Comparison of ENCODE assay signal across 9 mouse cellular contexts in genomic region chr19:29334068-29334745, GRCm38 (mm10). TPM values are rescaled to one million over a fixed set of nuclear protein-coding genes. Genes with fewer than 3 reads are reported as not detected.
DNase-seq lines count a peak whose midpoint lies in the region; ATAC-seq and TF ChIP-seq lines count a peak whose summit lies in the region.
"Had no signal": no experiment of that assay in that cellular context is flagged by ENCODE, and none has a peak within 500 bp of the region (broad histone marks: within the 10 kb centered on the region; RNA-seq: fewer than 3 reads in every experiment).

TSS of gene Rln1 (minus strand) at chr19:29334670.

- no peaks in the 10 kb centered on the region for H3K36me3 ChIP-seq in testis, adult 2 months (ENCODE audit: control insufficient read depth, insufficient read depth, low read length)
- H3K36me3 ChIP-seq in heart, embryonic 10.5 days: no peaks in the 10 kb centered on the region
- H3K36me3 ChIP-seq in kidney, embryonic 14.5 days (ENCODE audit: control insufficient read depth, insufficient read depth, low read length): no peaks in the 10 kb centered on the region
- H3K36me3 ChIP-seq in midbrain, embryonic 11.5 days (ENCODE audit: control insufficient read depth, insufficient read depth, low read length): no peaks in the 10 kb centered on the region
- no peaks in the 10 kb centered on the region for H3K36me3 ChIP-seq in stomach, postnatal 0 days (ENCODE audit: control insufficient read depth, insufficient read depth, low read length)

- no peaks in the 10 kb centered on the region for H3K9me3 ChIP-seq in heart, embryonic 10.5 days
- H3K9me3 ChIP-seq in kidney, embryonic 14.5 days (ENCODE audit: control insufficient read depth, low read length): no peaks in the 10 kb centered on the region
- no peaks in the 10 kb centered on the region for H3K9me3 ChIP-seq in midbrain, embryonic 11.5 days (ENCODE audit: control insufficient read depth, low read length)
- H3K9me3 ChIP-seq in stomach, postnatal 0 days (ENCODE audit: control insufficient read depth, low read length): no peaks in the 10 kb centered on the region

- no peaks in the 10 kb centered on the region for H3K27me3 ChIP-seq in testis, adult 2 months (ENCODE audit: control insufficient read depth, insufficient read depth, low read length)
- H3K27me3 ChIP-seq in heart, embryonic 10.5 days (ENCODE audit: insufficient read depth, poor library complexity, severe bottlenecking): peaks cover 3% of the 10 kb centered on the region; the same call in 1 of the 2 replicates
- no peaks in the 10 kb centered on the region for H3K27me3 ChIP-seq in kidney, embryonic 14.5 days (ENCODE audit: control insufficient read depth, insufficient read depth, low read length)
- H3K27me3 ChIP-seq in midbrain, embryonic 11.5 days (ENCODE audit: control insufficient read depth, insufficient read depth, low read length): no peaks in the 10 kb centered on the region
- no peaks in the 10 kb centered on the region for H3K27me3 ChIP-seq in stomach, postnatal 0 days (ENCODE audit: control insufficient read depth, insufficient read depth, low read length)

- 3% methylated on average over 23 of the region's 23 CpGs for WGBS in heart, embryonic 10.5 days
- WGBS in kidney, embryonic 14.5 days: 2% methylated on average over 23 of the region's 23 CpGs
- WGBS in midbrain, embryonic 11.5 days: 3% methylated on average over 23 of the region's 23 CpGs
- 3% methylated on average over 23 of the region's 23 CpGs for WGBS in stomach, postnatal 0 days

- H3K4me1 ChIP-seq in testis, adult 2 months (ENCODE audit: control insufficient read depth, insufficient read depth, low read length): peaks cover 3% of the 10 kb centered on the region; the same call in 1 of the 2 replicates
- peaks cover 8% of the 10 kb centered on the region for H3K4me1 ChIP-seq in heart, embryonic 10.5 days
- no peaks in the 10 kb centered on the region for H3K4me1 ChIP-seq in kidney, embryonic 14.5 days (ENCODE audit: control insufficient read depth, insufficient read depth, low read length)
- H3K4me1 ChIP-seq in midbrain, embryonic 11.5 days (ENCODE audit: control insufficient read depth, insufficient read depth, low read length): peaks cover 3% of the 10 kb centered on the region
- H3K4me1 ChIP-seq in stomach, postnatal 0 days (replicated peaks; ENCODE audit: control insufficient read depth, insufficient read depth): no peaks in the 10 kb centered on the region

- TF ChIP-seq CTCF in testis, adult 2 months (IDR thresholded peaks at IDR 0.05; ENCODE audit: control insufficient read depth, insufficient read depth, insufficient replicate concordance, low read depth, low read length): no peak
- no peak for TF ChIP-seq CTCF in stomach, postnatal 0 days (IDR thresholded peaks at IDR 0.05; ENCODE audit: low read depth)

- H3K9ac ChIP-seq in kidney, embryonic 14.5 days (ENCODE audit: low read depth, low read length): peak within 1 kb of the TSS; percentile 54
- H3K9ac ChIP-seq in midbrain, embryonic 11.5 days (ENCODE audit: low read length): peak within 1 kb of the TSS; percentile 72
- peak within 1 kb of the TSS; percentile 41 for H3K9ac ChIP-seq in stomach, postnatal 0 days (ENCODE audit: low read length)

- TF ChIP-seq EP300 in stomach, postnatal 0 days (optimal IDR thresholded peaks at IDR 0.05): no peak

- DNase-seq in testis, postnatal 14 days (ENCODE audit: low spot score): no peak
- DNase-seq in cerebellum, postnatal 14 days: peak; percentile 67 to 75
- DNase-seq in heart, embryonic 10.5 days (ENCODE audit: low spot score): peak; percentile 86
- DNase-seq in midbrain, embryonic 11.5 days (ENCODE audit: low spot score, missing footprints): peak; percentile 94
- DNase-seq in stomach, postnatal 0 days (ENCODE audit: low spot score): peak; percentile 55
- no peak for DNase-seq in B cell, adult 2 months

- no peak within 1 kb of the TSS for H3K27ac ChIP-seq in testis, adult 2 months (ENCODE audit: control insufficient read depth, insufficient read depth, low read depth, low read length)
- peak within 1 kb of the TSS; percentile 73 for H3K27ac ChIP-seq in heart, embryonic 10.5 days
- H3K27ac ChIP-seq in kidney, embryonic 14.5 days (ENCODE audit: low read depth, low read length): no peak within 1 kb of the TSS
- no peak within 1 kb of the TSS for H3K27ac ChIP-seq in midbrain, embryonic 11.5 days (ENCODE audit: low read depth, low read length)
- H3K27ac ChIP-seq in stomach, postnatal 0 days (replicated peaks): no peak within 1 kb of the TSS

- ATAC-seq in kidney, embryonic 14.5 days (ENCODE audit: low FRiP score, low TSS enrichment): 0 out of 2 replicates have a peak, but pooled peaks have one; percentile 62
- peak; percentile 64; the same call in 1 of the 2 replicates for ATAC-seq in midbrain, embryonic 11.5 days (ENCODE audit: low FRiP score)
- peak; percentile 80 for ATAC-seq in stomach, postnatal 0 days (ENCODE audit: low FRiP score, low TSS enrichment)

- no peak for TF ChIP-seq POLR2A in testis, adult 2 months (IDR thresholded peaks at IDR 0.05; ENCODE audit: control insufficient read depth, low read depth, low read length)

- H3K4me2 ChIP-seq in kidney, embryonic 14.5 days (replicated peaks; ENCODE audit: low read depth, low read length): peak within 1 kb of the TSS; percentile 78
- peak within 1 kb of the TSS; percentile 74 for H3K4me2 ChIP-seq in midbrain, embryonic 11.5 days
- H3K4me2 ChIP-seq in stomach, postnatal 0 days (replicated peaks; ENCODE audit: low read depth): peak within 1 kb of the TSS; percentile 69

- H3K4me3 ChIP-seq in testis, adult 2 months (ENCODE audit: control insufficient read depth, low read depth, low read length): peak within 1 kb of the TSS; percentile 3; the same call in 1 of the 2 replicates
- peak within 1 kb of the TSS; percentile 62 for H3K4me3 ChIP-seq in heart, embryonic 10.5 days
- peak within 1 kb of the TSS; percentile 44 for H3K4me3 ChIP-seq in kidney, embryonic 14.5 days (ENCODE audit: low read length)
- H3K4me3 ChIP-seq in midbrain, embryonic 11.5 days (ENCODE audit: low read depth, low read length): peak within 1 kb of the TSS; percentile 42
- H3K4me3 ChIP-seq in stomach, postnatal 0 days (ENCODE audit: low read depth, low read length): peak within 1 kb of the TSS; percentile 39
- H3K4me3 ChIP-seq: erythroblast, embryonic 14.5 days had no signal

RNA-seq across cellular contexts. Expression of gene Rln1, which starts in this region (rescaled TPM):
- not detected in 2 replicates for polyA plus RNA-seq in testis, adult 2 months (2012; rRNA removed)
- 0.38 TPM in 1 of 2 replicates, not detected in the other for polyA plus RNA-seq in heart, embryonic 10.5 days (2016; fragmentation: Nextera tagmentation; extraction: Ambion mirVana)
- polyA plus RNA-seq in kidney, embryonic 14.5 days (2014; fragmentation: Nextera tagmentation; extraction: Ambion mirVana): 0.83 TPM in 1 of 2 replicates, not detected in the other
- 0.77 and 0.82 TPM in 2 replicates for polyA plus RNA-seq in midbrain, embryonic 11.5 days (2014; fragmentation: Nextera tagmentation; extraction: Ambion mirVana)
- 0.24 TPM in 1 of 2 replicates, not detected in the other for polyA plus RNA-seq in stomach, postnatal 0 days (2015; fragmentation: Nextera tagmentation; extraction: Ambion mirVana)
- polyA plus RNA-seq: erythroblast, embryonic 14.5 days had no signal

Comparison
In these comparisons a context has a peak if more than half of its experiments do, and no peak if none do; other contexts are left out.
1. Peak in DNase-seq, H3K4me3 ChIP-seq and H3K27ac ChIP-seq in heart, embryonic 10.5 days; RNA of the gene not detected or under 1 TPM.
2. Peak in ATAC-seq, H3K4me3 ChIP-seq, H3K9ac ChIP-seq and H3K4me2 ChIP-seq in kidney, embryonic 14.5 days; RNA of the gene not detected or under 1 TPM.
3. Peak in DNase-seq, ATAC-seq, H3K4me3 ChIP-seq, H3K9ac ChIP-seq and H3K4me2 ChIP-seq in midbrain, embryonic 11.5 days; RNA of the gene not detected or under 1 TPM.
4. Peak in DNase-seq, ATAC-seq, H3K4me3 ChIP-seq, H3K9ac ChIP-seq and H3K4me2 ChIP-seq in stomach, postnatal 0 days; RNA of the gene not detected or under 1 TPM.
5. H3K4me3 ChIP-seq: peak in every context shown above with its lines; median percentile 62 in heart, embryonic 10.5 days; 44 in kidney, embryonic 14.5 days; 42 in midbrain, embryonic 11.5 days; 39 in stomach, postnatal 0 days; 3 in testis, adult 2 months.
6. DNase-seq: peak in cerebellum, postnatal 14 days (2 of 2); none in testis, postnatal 14 days (single experiment) and B cell, adult 2 months (0 of 2).
7. Peak in every context shown above with its lines, with median percentiles within 50 percentile points of each other: ATAC-seq, H3K4me2 ChIP-seq and H3K9ac ChIP-seq.